Mouse (Mus musculus): ENCODE data around the gene Plekhn1.

The Plekhn1 gene

GRCm38 (mm10) chr4:156184291-156184954 lies 50.2 kb downstream of the Plekhn1 start:
- DNase-seq (ENCODE audit: low read depth): no peak

DNA sequence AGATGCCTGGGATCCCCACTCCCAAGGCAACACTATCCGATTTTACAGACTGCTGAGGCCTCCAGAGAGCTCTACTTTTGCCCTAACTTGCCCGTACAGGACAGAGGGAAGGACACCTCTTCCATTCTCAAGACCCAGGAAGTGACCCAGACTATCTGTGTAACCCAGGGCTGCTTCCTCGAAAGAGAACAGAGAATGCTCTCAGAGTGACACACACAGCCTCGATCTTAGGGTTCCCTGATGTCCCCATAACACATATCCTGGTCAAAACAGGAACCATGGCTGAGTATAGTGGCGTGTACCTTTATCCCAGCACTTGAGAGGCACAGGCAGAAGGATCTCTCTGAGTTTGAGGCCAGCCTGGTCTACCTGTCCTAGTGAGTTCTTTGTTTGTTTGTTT lies 50.9 kb downstream of the Plekhn1 start:
- DNase-seq (ENCODE audit: low read depth): no peak

DNA sequence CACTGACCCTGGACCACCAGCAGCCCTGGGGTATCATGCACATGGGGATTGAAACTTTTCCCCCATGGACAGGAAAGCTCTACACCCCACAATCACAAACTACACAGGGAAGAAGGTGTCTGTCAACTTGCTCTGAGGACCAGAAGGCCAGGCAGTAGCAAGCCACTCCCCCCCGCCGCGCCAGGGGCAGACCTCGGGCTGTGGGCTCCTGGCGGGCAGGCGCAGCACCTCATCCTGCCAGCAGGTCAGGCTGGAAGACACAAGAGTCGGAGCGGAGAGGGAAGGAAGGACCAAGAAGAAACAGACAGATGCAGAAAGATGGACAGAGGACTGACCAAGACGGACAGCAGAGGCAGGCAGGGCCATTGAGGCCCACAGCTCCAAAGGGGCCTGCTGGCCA lies 57.0 kb downstream of the Plekhn1 start:
- DNase-seq (ENCODE audit: low read depth): no peak

GRCm38 (mm10) chr4:156171828-156172227 lies 62.8 kb downstream of the Plekhn1 start:
- no peak for DNase-seq (ENCODE audit: low read depth)
